Mouse (Mus musculus) hematopoietic stem cell, adult 5-6 weeks (primary cell): ENCODE results near the gene Cd69. TPM values are rescaled to one million over a fixed set of nuclear protein-coding genes. Genes with fewer than 3 reads are reported as not detected.

ENCODE experiments used
- ATAC-seq, 2 experiments: fragments of 125-278 bp in 1 of 2; replicated peaks in 1 of 2; 2 replicates each; pipeline ENCODE4 v1.8.0; 2016 to 2017; ENCODE audit warnings: inconsistent platforms in 2 of 2, mild to moderate bottlenecking in 2 of 2, moderate number of reproducible peaks in 2 of 2, low read depth in 1 of 2, moderate TSS enrichment in 1 of 2; ENCODE audit not compliant: low FRiP score in 2 of 2, poor library complexity in 2 of 2, severe bottlenecking in 2 of 2, insufficient read depth in 1 of 2, low TSS enrichment in 1 of 2
- total RNA-seq: library from RNA; stranded (forward); fragments of 172-1452, 232-1000 nt; gene quantifications from 2 replicates; pipeline ENCODE4 v1.2.3, GENCODE M21; 2017

Cd69 gene
- total RNA-seq, 1 experiment from 2014 or later, result 460 TPM

DNA sequence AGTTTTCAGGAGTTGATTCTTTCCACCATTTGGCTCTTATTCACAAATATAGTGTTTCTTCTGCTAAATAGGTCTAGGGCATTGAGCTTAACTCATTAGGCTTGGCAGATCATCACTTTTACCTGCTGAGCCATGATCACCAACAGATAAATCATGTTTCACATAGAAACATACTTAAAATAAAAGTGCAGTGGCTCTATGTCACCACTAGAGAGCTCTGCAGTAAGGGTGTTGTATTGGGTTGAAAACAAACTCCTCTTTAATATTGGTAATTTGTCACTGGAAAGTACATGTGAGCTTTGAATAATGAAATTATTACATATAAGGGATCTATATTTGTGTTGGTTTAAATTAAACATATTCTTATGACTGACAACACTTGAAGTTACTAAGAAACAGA is 15.2 kb downstream of the Cd69 start:
- ATAC-seq, result peak; percentile 61 to 65; a peak in 1 of 4 replicates

DNA sequence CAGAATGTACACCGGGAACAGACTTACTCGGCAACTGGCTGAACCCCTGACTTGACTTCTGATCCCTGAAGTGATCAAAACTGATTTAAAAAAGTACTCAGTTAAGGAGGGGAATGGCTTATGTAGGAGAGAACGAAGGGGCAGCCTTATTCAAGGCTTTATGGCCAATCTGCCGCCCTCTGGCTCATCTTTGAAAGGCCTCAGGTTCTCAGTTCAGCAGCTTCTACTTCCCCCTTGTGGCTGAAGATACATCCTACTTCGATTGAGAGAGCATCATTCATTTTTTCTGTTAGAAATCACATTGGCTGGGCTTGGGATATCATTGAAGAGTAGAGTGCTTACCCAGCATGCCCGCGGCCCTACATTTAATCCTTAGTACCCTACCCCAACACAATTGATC is 19.2 kb downstream of the Cd69 start:
- ATAC-seq, result peak; percentile 47 to 59; a peak in 3 of 4 replicates

DNA sequence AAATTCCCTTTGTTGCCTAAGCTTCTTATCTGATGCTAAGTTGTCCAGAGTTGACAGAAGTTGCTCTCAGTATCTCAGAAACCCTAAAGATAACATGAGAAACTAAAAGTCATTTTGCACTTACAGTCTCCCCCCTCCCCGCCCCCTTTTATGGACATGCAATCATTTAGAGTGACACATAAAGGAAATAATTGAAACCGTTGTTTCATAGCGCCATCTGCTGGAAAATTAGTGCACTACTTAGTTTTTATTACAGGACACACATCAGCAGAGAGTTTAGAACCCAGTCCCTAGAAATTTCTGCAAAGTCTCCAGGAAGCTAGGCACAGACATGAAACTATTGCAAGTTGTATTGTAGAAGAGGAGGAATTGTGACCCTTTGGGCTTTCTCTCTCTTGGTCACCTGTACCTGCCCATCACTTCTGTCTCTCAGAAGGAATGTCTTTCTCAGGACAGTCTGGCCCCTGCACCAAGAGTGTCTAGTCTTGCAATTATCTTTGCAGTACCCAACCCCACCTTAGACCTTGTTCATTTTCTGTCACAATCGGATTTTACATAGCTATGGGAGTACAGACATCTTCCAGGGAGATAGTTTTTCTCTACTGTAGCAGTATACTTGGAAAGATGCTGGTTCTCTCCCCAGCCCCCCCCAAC is 20.2 kb downstream of the Cd69 start:
- ATAC-seq, result peak; percentile 65 to 70; a peak in 2 of 4 replicates

GRCm38 (mm10) chr6:129254314-129254713 is 20.9 kb downstream of the Cd69 start:
- peak in 1 of 2 experiments; percentile 47; a peak in 1 of 4 replicates for ATAC-seq

DNA sequence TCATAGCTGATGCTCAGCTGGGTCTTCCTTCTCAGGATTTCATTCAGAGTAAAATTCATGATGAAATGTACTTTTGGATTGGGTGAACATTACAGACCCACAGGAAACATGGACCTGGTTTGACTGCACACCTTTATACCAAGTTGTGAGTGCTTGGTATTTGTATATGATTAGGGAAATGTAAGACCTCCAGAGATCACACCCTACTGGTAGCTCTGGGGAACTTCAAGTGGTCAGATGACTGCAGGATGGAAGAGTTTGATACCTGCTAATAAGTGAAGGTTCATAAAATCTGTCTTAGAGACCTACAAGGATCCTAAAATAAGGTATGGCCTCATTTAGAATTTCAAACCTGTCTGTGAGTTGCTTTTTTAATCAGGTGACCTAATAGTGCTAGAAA is 27.0 kb downstream of the Cd69 start:
- ATAC-seq, result peak; percentile 78 to 81; a peak in 3 of 4 replicates

GRCm38 (mm10) chr6:129246992-129247391 is 28.2 kb downstream of the Cd69 start:
- no peak; a peak in 2 of 4 replicates for ATAC-seq

GRCm38 (mm10) chr6:129245793-129246192 is 29.4 kb downstream of the Cd69 start:
- ATAC-seq, result no peak

DNA sequence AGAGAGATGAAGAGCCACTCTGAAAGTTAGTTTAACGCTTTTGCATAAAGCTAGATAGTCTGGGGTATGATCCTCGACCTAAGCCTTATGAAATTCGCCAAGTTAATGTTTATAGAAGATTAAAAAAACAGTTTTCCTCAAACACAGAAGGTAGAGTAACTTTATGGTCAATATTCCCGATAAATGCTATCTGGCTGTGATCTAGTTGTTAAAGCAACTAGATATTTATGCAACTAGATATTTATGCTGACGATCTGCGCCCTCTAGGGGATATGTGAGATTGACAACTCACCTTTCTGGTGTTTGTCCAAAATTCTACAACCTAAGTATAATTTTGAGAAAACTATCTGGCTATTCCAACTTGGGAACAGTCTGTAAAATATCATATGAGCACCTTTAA is 33.3 kb downstream of the Cd69 start:
- no peak for ATAC-seq

- ATAC-seq, result no peak
Observed at GRCm38 (mm10) chr6:129241471-129241870, 33.8 kb downstream of the Cd69 start.

DNA sequence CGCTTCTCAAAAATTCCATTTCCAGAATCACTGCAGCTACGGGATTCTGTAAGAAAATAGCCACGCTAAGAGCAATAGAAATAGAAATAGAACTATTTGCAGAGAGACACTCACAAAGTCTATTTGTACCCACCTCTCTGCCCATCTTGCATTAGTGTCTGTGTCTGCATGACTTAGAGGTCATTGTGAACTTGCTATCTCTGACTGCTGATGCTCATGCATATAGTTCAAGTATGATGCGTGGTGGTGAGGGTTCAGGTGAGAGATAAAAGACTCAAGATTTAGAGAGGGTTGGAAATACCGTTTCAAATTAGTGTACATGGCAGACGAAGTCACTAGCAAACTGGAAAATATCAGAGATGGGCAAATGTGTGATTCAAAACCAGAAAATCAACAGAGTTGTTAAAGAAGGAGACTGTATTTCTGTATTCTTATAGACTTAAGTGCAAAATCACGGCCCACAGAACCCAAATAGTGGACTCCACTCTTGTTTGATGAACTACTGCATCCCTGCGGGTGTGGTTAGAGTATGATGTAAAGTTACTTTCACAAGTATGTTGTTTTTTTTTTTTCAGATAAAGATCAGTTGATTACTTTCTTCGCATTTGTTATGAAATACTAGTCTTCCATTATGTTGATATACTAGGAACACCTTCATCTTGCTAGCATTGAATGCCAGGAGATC is 35.5 kb downstream of the Cd69 start:
- no peak for ATAC-seq

- ATAC-seq, result peak in 1 of 2 experiments; percentile 25; a peak in 2 of 4 replicates
Observed at GRCm38 (mm10) chr6:129238275-129239038, 36.8 kb downstream of the Cd69 start.

DNA sequence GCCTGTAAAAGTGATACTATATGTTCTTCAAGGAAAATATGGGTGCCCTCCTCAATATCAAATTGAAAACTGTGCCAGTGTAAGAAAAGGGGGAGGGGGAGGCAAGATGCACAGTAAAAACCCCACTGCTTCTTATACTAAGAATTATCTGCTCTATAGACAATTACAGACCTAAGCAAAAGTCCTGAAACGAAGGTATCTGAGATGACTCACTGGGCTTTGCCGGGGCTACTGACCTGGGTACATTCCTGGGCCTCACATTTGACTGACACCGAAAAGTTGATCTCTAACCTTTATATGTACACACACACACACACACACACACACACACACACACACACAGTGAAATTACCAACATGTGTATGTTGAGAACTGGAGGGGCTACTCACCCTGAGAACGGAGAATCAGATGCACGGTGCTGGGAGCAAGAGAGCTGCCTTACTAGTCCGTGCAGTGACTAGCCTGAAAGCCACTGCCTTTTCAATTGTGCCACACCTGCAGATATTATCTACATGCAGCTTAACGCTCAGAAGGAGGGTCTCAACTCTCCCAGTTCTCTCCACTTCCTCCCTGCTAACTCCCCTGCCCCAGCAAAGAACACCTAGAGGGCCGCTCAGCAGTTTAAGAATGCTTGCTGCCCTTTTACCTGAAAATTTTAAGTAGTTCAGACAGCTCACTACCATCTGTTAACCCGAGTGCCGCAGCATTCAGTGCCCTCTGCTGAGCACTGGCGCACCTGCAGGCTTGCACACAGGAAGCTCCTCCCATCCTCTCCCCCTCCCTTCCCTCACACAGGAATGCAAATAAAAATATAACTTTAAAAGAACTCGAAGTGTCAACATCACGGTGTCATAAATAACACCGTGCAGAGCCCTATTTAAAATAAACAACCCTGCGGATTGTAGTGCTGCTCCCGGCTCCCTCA is 37.6 kb downstream of the Cd69 start:
- peak; percentile 76 to 83 for ATAC-seq

DNA sequence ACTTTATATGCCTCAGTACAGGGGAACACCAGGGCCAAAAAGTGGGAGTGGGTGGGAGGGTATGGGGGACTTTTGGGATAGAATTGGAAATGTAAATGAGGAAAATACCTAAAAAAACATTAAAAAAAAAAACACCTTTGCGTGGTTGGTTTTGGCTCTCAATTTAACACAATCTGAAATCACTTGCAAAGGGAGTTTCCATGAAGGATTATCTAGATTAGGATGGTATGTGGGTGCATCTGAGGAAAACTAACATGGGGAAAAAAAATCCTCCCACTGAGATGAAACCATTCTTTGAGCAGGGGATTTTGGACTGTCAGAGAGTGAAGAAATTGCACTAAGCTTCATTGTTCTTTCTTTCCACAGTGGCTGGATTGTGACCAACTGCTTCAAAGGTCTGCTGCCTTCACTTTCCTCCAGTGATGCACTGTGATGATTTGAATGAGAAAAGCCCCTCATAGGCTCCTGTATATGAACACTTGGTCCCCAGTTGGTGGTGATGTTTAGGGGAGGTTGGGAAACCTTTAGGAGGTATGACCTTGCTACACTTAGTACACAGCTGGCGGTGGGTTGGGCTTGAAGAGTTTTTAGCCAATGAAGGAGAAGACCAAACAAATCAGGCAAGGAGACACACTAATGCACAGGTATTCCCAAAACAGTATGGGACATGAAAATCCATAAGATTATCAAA is 38.4 kb downstream of the Cd69 start:
- no peak for ATAC-seq

DNA sequence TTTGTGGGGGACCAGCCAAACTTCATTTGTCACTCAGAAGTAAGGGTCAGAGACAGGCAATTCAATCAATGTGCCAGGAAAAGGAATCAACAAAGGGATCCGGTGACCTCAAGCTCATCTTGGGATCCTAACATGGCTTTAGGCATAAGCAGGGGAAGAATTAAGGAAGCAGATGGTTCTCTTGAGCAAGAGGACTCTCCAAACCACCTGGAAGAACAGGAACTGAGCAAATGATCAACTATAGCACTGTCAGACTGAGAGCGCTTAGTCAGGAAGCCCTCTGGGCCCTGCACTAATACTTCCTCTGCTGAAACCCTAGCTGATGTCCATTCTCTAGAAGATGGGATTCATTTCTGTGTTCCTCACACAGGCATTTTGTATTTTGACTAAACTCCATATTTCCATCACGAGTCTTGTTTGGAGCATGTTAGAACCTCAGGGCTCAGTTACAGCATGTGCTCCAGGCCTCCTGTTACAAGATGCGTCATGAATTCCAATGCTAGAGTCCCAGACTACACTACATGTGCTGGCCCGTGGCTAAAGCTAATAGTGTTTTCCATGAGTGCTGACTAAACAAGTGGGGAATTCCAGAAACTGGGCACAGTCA is 39.3 kb downstream of the Cd69 start:
- ATAC-seq, result peak; percentile 29 to 34; a peak in 3 of 4 replicates

GRCm38 (mm10) chr6:129234456-129235360 is 40.5 kb downstream of the Cd69 start:
- peak in 1 of 2 experiments; percentile 16; a peak in 1 of 4 replicates for ATAC-seq
